Mouse (Mus musculus) lung, postnatal 14 days (tissue): Measurements from ENCODE around the gene Gm10577.

Experiments used
- DNase-seq: peaks from one replicate; pipeline ENCODE4 v3.0.0; 2021

Gene Gm10577

DNA sequence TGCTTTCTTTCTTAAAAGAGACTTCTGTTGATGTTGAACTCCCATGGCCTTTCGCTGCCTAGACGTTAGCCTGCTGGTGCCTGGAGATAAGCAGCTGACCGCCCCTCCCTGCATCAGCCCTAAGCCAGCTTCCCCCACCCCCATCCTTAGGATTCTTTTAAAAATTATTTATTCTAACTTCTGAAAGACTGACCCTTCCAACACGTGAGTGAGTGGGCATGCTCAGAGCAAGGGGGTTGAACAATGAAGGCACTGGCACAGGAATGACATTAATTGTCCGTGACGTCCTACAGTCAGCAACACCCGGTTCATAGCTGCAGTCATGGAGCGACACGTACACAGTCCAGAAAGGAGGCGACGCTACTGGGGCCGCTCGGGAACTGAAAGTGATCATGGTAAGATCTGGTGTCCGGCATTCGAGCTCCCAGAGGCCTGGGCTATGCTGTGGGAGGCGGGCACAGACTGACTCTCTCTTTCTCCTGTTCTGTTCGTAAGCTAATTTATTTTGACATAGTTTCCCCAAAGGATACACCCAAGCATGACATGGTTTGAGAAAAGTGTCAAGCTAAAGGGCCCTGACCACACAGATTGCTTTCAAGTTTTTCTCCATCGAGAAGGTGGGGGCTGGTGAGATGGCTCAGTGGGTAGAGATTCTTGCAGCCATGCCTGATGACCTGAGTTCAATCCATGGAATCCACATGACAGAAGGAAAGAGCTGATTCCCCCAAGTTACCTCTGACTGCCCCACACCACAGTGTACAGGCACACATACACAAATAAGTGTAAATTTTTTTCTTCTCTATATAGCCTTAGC is 25.8 kb downstream of the Gm10577 start:
- no peak for DNase-seq

GRCm38 (mm10) chr4:100992086-100992485 is 28.4 kb downstream of the Gm10577 start:
- DNase-seq = no peak

DNA sequence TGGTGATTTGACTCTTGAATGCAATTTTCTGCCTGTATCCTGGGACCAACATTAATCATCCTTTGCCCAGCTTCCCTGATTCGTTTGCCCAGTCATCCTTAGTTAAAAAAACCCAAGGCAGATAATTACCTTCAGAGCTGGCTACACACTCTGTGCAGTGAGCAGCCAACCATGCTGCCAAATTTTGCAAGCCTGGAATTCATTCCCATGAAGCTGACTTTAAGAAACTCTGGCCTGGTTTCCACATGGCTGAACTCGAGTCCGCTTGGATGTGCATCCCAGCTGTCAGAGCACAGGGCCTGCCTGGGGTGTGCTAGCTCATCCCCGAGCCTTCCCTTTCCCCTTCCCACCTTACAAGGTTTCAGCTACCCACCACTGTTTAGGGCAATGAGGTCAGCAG is 29.5 kb downstream of the Gm10577 start:
- DNase-seq = peak; percentile 18

- DNase-seq = peak; percentile 44
Observed at GRCm38 (mm10) chr4:100988231-100988799, 32.2 kb downstream of the Gm10577 start.

DNA sequence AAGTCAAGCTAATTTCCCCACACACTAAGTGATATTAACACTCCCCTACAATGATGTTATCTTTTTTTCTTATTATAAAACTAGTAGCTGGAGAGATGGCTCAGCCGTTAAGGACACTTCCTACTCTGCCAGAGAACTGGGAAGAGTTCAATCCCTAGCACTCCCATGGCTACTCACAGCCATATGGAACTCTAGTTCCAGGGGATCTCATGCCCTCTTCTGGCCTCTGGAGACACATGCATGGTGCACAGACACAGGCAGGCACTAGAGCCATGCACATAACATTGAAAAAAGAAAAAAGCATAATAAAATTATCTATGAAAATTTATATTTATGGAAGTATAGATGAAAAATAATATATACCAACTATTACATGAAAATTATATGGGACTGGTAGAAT is 33.3 kb downstream of the Gm10577 start:
- DNase-seq = no peak

GRCm38 (mm10) chr4:100977522-100977921 is 43.0 kb downstream of the Gm10577 start:
- no peak for DNase-seq

GRCm38 (mm10) chr4:100974455-100975035 is 46.0 kb downstream of the Gm10577 start:
- no peak for DNase-seq

DNA sequence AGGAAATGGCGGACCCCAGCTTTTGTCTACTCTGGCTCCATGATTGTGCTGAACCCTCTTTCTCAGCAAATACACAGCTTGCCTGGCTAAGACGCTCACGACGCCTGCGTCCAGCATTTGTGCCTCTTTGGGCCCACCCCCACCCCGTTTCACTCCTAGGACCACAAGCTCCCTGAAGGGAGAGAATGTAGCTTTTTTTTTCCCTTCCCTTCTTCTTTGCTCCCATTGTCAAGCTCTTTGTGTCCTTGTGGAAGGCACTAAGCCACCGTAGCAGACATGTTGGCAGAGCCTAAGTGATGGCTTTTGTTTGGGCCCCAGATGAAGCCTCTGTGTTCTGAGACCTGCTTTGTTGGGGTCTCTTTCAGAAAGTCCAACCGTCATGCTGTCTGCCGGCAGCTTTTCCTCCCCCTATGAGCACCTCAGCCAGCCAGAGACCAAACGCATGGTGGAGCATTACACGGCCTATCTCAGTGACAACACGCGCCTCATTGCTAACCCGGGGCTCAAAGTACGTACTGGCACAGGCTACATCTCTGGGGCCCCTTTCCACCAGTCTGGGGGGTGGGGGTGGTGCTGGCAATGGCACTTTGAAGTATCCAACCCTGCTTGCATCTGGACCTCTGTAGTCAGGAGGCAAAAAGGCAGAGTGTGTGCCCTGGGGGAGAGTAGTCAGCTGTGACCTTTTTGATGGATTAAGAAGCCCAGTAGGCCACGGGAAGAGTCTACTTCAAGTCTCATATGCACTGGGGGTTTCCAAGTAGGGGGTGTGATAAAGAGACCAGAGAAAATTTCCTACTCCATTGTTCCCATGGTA is 46.6 kb downstream of the Gm10577 start:
- no peak for DNase-seq
